Mouse (Mus musculus) olfactory bulb, adult 2 months (tissue): ENCODE results near the gene Golph3l.

ENCODE experiments used
- CTCF ChIP-seq: fragments of 200-500 bp; IDR thresholded peaks from 2 replicates; pipeline ENCODE4 v1.5.1; 2012; ENCODE audit warnings: low read depth, mild to moderate bottlenecking, low read length, moderate library complexity; ENCODE audit not compliant: insufficient read depth
- POLR2A ChIP-seq: fragments of 200-500 bp; IDR thresholded peaks from 2 replicates; pipeline ENCODE4 v1.6.1; 2012; ENCODE audit warnings: mild to moderate bottlenecking, low read depth, low read length, moderate library complexity; ENCODE audit not compliant: insufficient read depth

DNA sequence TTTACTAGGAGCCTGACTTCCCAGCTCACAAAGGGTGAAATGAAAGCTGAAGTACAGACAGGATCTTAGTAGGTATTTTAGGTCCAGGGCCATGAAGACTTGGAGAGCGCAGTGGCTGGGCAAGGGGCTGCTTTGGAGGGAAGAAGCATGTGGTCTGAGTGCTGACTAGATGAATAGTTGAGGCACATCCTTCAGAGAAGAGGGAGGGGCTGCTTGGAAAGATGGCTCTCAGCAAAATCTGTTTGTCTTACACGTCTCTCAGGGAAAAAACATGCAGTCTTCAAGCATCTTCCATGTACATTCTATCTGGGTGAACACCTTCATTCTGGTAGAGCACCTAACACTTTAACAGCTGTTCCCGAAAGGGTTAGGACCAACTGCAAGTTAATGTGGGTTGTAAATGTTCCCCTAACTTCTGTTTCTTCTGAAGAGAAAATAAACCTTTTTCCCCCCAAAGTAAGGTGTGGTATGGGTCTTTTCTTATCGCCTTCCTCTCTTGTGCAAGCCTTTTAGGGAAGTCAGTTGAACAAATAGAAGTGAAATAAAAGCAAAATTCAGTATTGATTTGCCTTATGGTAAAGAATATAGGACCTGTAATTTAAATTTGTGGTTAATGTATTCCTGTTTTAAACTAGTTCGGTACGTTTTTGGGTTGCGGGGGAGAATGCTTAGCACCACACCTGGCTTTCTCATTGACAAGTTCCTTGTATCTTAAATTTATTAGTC lies 74.2 kb downstream of the Golph3l start:
- TF ChIP-seq CTCF: no peak
- no peak for TF ChIP-seq POLR2A
